Mouse (Mus musculus): ENCODE measurements at regions not wholly inside any gene's neighbourhood (a gene's known extent, or its start where the extent isn't known, plus 50 kb on each side); places are given as distances from the start of the nearest gene placed in this dataset.

DNA sequence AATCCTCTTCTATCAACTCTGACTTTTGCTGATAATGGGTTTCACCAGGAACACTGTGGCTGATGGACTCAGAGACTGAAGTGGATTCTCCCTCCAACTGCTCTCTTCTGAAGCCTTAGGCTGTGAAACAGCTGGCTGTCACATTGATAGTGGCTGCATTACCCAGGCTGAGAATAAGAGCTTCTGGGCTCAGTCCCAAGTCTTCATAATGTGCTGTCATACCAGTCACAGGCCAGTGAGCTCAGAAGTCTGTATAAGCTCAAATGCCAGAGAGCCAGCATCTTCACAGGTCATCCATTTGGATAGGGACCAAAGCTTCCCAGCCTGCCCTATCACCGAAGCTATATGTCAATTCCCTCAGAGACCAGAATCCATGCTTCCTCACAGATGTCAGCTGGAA is 91.9 kb upstream of the Isx start:
- no peak for ATAC-seq (ENCODE audit: low read depth)

DNA sequence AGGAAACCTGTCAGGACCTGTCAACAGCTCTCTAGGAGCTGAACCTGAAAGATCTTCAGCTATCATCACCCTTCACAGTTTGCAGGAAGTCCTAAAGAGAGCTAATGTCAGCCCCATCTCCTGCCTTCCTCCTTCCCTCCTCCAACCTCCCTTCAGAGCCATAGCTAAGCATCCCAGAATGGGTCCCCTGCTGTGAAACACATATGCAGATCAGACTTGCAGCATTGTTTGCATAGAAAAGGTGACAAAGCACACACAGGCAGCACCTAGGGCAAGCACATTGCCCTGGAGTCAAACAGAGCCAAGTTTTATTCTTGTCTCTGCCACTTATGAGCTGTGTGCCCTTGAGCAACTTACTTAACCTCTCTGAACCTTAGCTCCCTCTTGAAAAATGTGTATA is 64.3 kb upstream of the Isx start:
- no peak for ATAC-seq (ENCODE audit: low read depth)
- no peaks in the 10 kb centered on the region for H3K4me1 ChIP-seq (ENCODE audit: control insufficient read depth, insufficient read depth, low read length)
- H3K27ac ChIP-seq (ENCODE audit: low read depth, low read length), result no peak overlapping the region
- H3K36me3 ChIP-seq (ENCODE audit: control insufficient read depth, insufficient read depth, low read length), result no peaks in the 10 kb centered on the region
- no peaks in the 10 kb centered on the region for H3K9me3 ChIP-seq (ENCODE audit: control insufficient read depth, low read length)
- no peak overlapping the region for H3K4me2 ChIP-seq (ENCODE audit: low read depth, low read length)
- no peak overlapping the region for H3K9ac ChIP-seq (replicated peaks; ENCODE audit: low read depth, low read length)
- no peak overlapping the region for H3K4me3 ChIP-seq (ENCODE audit: low read depth, low read length)
- H3K27me3 ChIP-seq (ENCODE audit: control insufficient read depth, insufficient read depth, low read length), result no peaks in the 10 kb centered on the region

More for the DNA sequence above, 91.9 kb upstream of the Isx start:
- 92% methylated on average over 1 of the region's 1 CpGs for WGBS
- H3K4me1 ChIP-seq (ENCODE audit: control insufficient read depth, insufficient read depth, low read length), result no peaks in the 10 kb centered on the region
- no peaks in the 10 kb centered on the region for H3K36me3 ChIP-seq (ENCODE audit: control insufficient read depth, insufficient read depth, low read length)
- H3K9ac ChIP-seq (replicated peaks; ENCODE audit: low read depth, low read length), result no peak overlapping the region
- H3K4me2 ChIP-seq (ENCODE audit: low read depth, low read length), result no peak overlapping the region
- no peak overlapping the region for H3K27ac ChIP-seq (ENCODE audit: low read depth, low read length)
- H3K4me3 ChIP-seq (ENCODE audit: low read depth, low read length), result no peak overlapping the region
- H3K9me3 ChIP-seq (ENCODE audit: control insufficient read depth, low read length), result no peaks in the 10 kb centered on the region; the same call in 1 of the 2 replicates
- no peaks in the 10 kb centered on the region for H3K27me3 ChIP-seq (ENCODE audit: control insufficient read depth, insufficient read depth, low read length)

DNA sequence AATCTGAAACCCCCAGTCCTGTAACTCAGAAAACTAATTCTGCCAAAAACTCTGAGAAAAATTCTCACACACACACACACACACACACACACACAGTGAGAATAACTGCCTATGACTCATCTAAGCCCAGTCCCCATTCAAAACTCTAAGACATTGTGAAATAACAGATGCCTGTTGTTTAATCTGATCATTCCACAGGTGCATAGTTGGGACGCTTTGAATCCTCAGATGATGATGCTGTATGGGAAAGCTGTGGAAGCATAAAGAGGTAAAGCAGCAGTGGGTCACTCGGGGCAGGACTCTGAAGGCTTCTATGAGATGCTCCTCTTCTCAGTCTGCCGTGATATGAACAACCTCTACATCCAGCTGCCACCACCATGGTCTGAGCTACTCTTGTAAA is 62.9 kb upstream of the Isx start:
- WGBS, result 88% methylated on average over 3 of the region's 3 CpGs
- Histone ChIP-seq H3K4me2 (ENCODE audit: low read depth, low read length) (no peak overlapping the region), H3K4me3 (ENCODE audit: low read depth, low read length) (no peak overlapping the region), H3K4me1 (ENCODE audit: control insufficient read depth, insufficient read depth, low read length) (no peaks in the 10 kb centered on the region), H3K36me3 (ENCODE audit: control insufficient read depth, insufficient read depth, low read length) (no peaks in the 10 kb centered on the region), H3K9ac (replicated peaks; ENCODE audit: low read depth, low read length) (no peak overlapping the region), H3K9me3 (ENCODE audit: control insufficient read depth, low read length) (no peaks in the 10 kb centered on the region), H3K27me3 (ENCODE audit: control insufficient read depth, insufficient read depth, low read length) (no peaks in the 10 kb centered on the region), H3K27ac (ENCODE audit: low read depth, low read length) (no peak overlapping the region)
- no peak for ATAC-seq (ENCODE audit: low read depth)

DNA sequence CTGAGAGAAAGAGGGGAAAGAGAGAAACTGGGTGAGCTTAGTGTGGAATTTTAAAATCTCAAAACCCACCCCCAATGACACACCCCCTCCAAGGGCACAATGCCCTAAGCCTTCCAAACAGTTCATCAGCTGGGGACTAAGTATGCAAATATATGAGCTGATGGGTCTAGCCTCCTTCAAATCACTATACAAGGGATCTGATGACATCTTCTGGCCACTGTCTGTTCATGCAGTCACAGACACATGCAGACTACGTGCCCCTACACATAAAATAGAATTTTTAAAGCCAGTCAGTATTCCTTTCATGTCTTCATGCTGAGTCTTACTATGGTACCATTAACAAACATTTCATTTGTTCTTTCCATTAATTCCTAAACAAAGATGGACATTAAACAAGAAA is 54.5 kb upstream of the Isx start:
- no peak for ATAC-seq (ENCODE audit: low read depth)
- no peaks in the 10 kb centered on the region for H3K36me3 ChIP-seq (ENCODE audit: control insufficient read depth, insufficient read depth, low read length)
- WGBS, result 67% methylated on average over 1 of the region's 1 CpGs
- no peak overlapping the region for H3K4me2 ChIP-seq (ENCODE audit: low read depth, low read length)
- no peak overlapping the region for H3K4me3 ChIP-seq (ENCODE audit: low read depth, low read length)
- H3K27me3 ChIP-seq (ENCODE audit: control insufficient read depth, insufficient read depth, low read length), result no peaks in the 10 kb centered on the region
- no peak overlapping the region for H3K27ac ChIP-seq (ENCODE audit: low read depth, low read length)
- H3K9me3 ChIP-seq (ENCODE audit: control insufficient read depth, low read length), result no peaks in the 10 kb centered on the region
- H3K4me1 ChIP-seq (ENCODE audit: control insufficient read depth, insufficient read depth, low read length), result no peaks in the 10 kb centered on the region
- no peak overlapping the region for H3K9ac ChIP-seq (replicated peaks; ENCODE audit: low read depth, low read length)

DNA sequence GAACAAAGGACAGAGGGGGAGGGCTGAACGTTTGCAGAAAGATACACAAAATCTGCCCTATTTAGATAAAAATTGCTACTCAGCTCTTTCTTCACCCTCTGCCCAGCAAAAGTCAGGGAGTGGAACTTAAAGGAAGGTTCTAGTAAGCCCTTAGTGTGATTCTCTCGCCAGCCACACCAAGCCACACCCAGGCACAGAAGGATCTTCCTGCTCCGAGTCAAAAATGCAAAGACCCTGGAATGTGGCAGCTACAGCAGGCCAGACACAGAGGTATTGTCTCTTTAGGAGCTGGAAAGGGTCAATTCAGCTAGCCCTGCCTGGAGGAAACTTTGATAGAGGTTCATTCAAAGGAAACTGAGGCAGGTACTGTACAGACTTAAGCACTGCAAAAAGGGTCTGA is 52.3 kb upstream of the Isx start:
- ATAC-seq (ENCODE audit: low read depth), result no peak
- Histone ChIP-seq H3K4me1 (ENCODE audit: control insufficient read depth, insufficient read depth, low read length) (no peaks in the 10 kb centered on the region), H3K27me3 (ENCODE audit: control insufficient read depth, insufficient read depth, low read length) (no peaks in the 10 kb centered on the region), H3K27ac (ENCODE audit: low read depth, low read length) (no peak overlapping the region), H3K36me3 (ENCODE audit: control insufficient read depth, insufficient read depth, low read length) (no peaks in the 10 kb centered on the region), H3K9me3 (ENCODE audit: control insufficient read depth, low read length) (no peaks in the 10 kb centered on the region), H3K4me2 (ENCODE audit: low read depth, low read length) (no peak overlapping the region), H3K9ac (replicated peaks; ENCODE audit: low read depth, low read length) (no peak overlapping the region), H3K4me3 (ENCODE audit: low read depth, low read length) (no peak overlapping the region)
- 19% methylated on average over 3 of the region's 3 CpGs for WGBS

DNA sequence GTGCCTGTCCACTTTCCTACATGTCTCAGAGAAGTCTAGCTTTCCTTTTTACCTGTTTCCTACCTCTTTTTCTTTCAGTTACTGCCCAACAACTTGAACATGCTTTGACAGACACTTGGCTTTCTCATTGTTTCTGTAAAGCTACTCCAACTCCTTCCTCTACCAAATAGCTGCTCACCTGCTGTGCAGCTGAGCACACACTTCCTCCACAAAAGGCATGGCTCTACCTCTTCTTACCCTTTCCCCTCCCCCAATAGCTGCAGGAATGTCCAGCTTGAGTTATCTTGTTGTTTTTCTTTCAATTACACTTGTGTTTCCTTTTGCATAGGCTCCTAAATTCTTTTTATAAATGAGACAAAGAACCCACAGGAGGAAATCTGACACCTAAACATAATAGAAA is 50.7 kb upstream of the Isx start:
- no peak overlapping the region for H3K9ac ChIP-seq (replicated peaks; ENCODE audit: low read depth, low read length)
- no peaks in the 10 kb centered on the region for H3K4me1 ChIP-seq (ENCODE audit: control insufficient read depth, insufficient read depth, low read length)
- no peaks in the 10 kb centered on the region for H3K9me3 ChIP-seq (ENCODE audit: control insufficient read depth, low read length)
- no peak for ATAC-seq (ENCODE audit: low read depth)
- H3K27ac ChIP-seq (ENCODE audit: low read depth, low read length), result no peak overlapping the region
- H3K4me3 ChIP-seq (ENCODE audit: low read depth, low read length), result no peak overlapping the region
- H3K4me2 ChIP-seq (ENCODE audit: low read depth, low read length), result no peak overlapping the region
- no peaks in the 10 kb centered on the region for H3K27me3 ChIP-seq (ENCODE audit: control insufficient read depth, insufficient read depth, low read length)
- H3K36me3 ChIP-seq (ENCODE audit: control insufficient read depth, insufficient read depth, low read length), result no peaks in the 10 kb centered on the region

Data from neural tube, embryonic 14.5 days (tissue).